Mouse (Mus musculus): ENCODE measurements around the gene Prpf3.
"Not testable (repeated sequence)": the region's sequence is repeated elsewhere in the genome, so short reads cannot be mapped to it uniquely, and the experiment has no call there.

GRCm38 (mm10) chr3:95807630-95808029, 48.1 kb downstream of the Prpf3 start:
- TF ChIP-seq CTCF (IDR thresholded peaks at IDR 0.05; ENCODE audit: low read depth, low read length); POLR2A (IDR thresholded peaks at IDR 0.05; ENCODE audit: borderline replicate concordance, low read depth, low read length): not testable (repeated sequence)
